In genomic region chr8:122331134-122331523, GRCm38 (mm10) we compare ENCODE assay signal across 10 mouse cellular contexts. TPM values are rescaled to one million over a fixed set of nuclear protein-coding genes. Genes with fewer than 3 reads are reported as not detected.
A peak's percentile ranks its signal among the peaks of the same experiment; 100 is the strongest.
DNase-seq lines count a peak whose midpoint lies in the region; ATAC-seq lines count a peak whose summit lies in the region.
"Had no signal": no experiment of that assay in that cellular context is flagged by ENCODE, and none has a peak within 500 bp of the region (broad histone marks: within the 10 kb centered on the region; RNA-seq: fewer than 3 reads in every experiment).

No protein-coding gene starts in this region.

- no peak overlapping the region for H3K4me2 ChIP-seq in lung, embryonic 15.5 days
- H3K4me2 ChIP-seq: embryonic facial prominence, embryonic 12.5 days had no signal

- H3K27me3 ChIP-seq in lung, embryonic 15.5 days: peaks cover 19% of the 10 kb centered on the region; the same call in 1 of the 2 replicates

- peaks cover 4% of the 10 kb centered on the region for H3K36me3 ChIP-seq in lung, embryonic 15.5 days

- H3K4me3 ChIP-seq in lung, embryonic 15.5 days: no peak overlapping the region
- H3K4me3 ChIP-seq: embryonic facial prominence, embryonic 12.5 days had no signal

- H3K27ac ChIP-seq in lung, embryonic 15.5 days: peak overlapping the region; percentile 71
- H3K27ac ChIP-seq: embryonic facial prominence, embryonic 12.5 days had no signal

- no peak overlapping the region for H3K9ac ChIP-seq in lung, embryonic 15.5 days
- H3K9ac ChIP-seq: embryonic facial prominence, embryonic 12.5 days had no signal

- DNase-seq in gastrocnemius, postnatal 10 days: peak; percentile 50
- no peak for DNase-seq in gastrocnemius, adult 18-20 months (ENCODE audit: low spot score)
- DNase-seq in heart, adult 11 months: peak; percentile 99
- peak; percentile 56 for DNase-seq in kidney, adult 18-20 months
- no peak for DNase-seq in embryo, embryonic 10 days (ENCODE audit: low spot score)

- WGBS in lung, embryonic 15.5 days: 36% methylated on average over 3 of the region's 3 CpGs

- peak; percentile 61 for ATAC-seq in lung, embryonic 15.5 days (ENCODE audit: borderline replicate concordance, extremely low read depth, low FRiP score, low TSS enrichment)
- ATAC-seq in erythroblast, adult 5-6 weeks (replicated peaks; ENCODE audit: low FRiP score, poor library complexity, severe bottlenecking): no peak
- no peak for ATAC-seq in inflammation-experienced regulatory T-cells, adult 6 months

- no peaks in the 10 kb centered on the region for H3K9me3 ChIP-seq in lung, embryonic 15.5 days
- H3K9me3 ChIP-seq: embryonic facial prominence, embryonic 12.5 days had no signal

- H3K4me1 ChIP-seq in lung, embryonic 15.5 days: peaks cover 42% of the 10 kb centered on the region

RNA-seq across cellular contexts. Expression of gene Trhr2, which starts 29.4 kb away (rescaled TPM):
- total RNA-seq in gastrocnemius, postnatal 10 days (2021): not detected
- total RNA-seq in gastrocnemius, adult 18-20 months (2021): not detected
- polyA plus RNA-seq in lung, embryonic 15.5 days (2015; fragmentation: Nextera tagmentation; extraction: Ambion mirVana): not detected in 2 replicates
- not detected in 2 replicates for total RNA-seq in erythroblast, adult 5-6 weeks (2015; ENCODE audit: low replicate concordance)
- not detected in 2 replicates for total RNA-seq in erythroblast, adult 5-6 weeks (2017; ENCODE audit: low replicate concordance)
- polyA plus RNA-seq in inflammation-experienced regulatory T-cells, adult 6 months (2017; shearing (Covaris generic)): not detected
- polyA plus RNA-seq: neural tube, embryonic 11.5 days had no signal

RNA-seq across cellular contexts. Expression of gene Zc3h18, which starts 45.3 kb away (rescaled TPM):
- total RNA-seq in gastrocnemius, postnatal 10 days (2021): 10 to 100 TPM; 23.7 to 27.8 TPM
- 10 to 100 TPM; 26.5 to 27.9 TPM for total RNA-seq in gastrocnemius, adult 18-20 months (2021)
- 53.3 and 55.1 TPM in 2 replicates for polyA plus RNA-seq in lung, embryonic 15.5 days (2015; fragmentation: Nextera tagmentation; extraction: Ambion mirVana)
- total RNA-seq in erythroblast, adult 5-6 weeks (2015; ENCODE audit: low replicate concordance): 10.8 and 14.2 TPM in 2 replicates
- 22.2 and 31.5 TPM in 2 replicates for total RNA-seq in erythroblast, adult 5-6 weeks (2017; ENCODE audit: low replicate concordance)
- 10 to 100 TPM; 12.0 to 16.0 (median 13.0) TPM for polyA plus RNA-seq in inflammation-experienced regulatory T-cells, adult 6 months (2017; shearing (Covaris generic))

RNA-seq across cellular contexts. Expression of gene Zfpm1, which starts 49.2 kb away (rescaled TPM):
- total RNA-seq in gastrocnemius, postnatal 10 days (2021): 10 to 100 TPM; 10.6 to 12.8 TPM
- 1 to 10 TPM; 6.6 to 7.5 TPM for total RNA-seq in gastrocnemius, adult 18-20 months (2021)
- polyA plus RNA-seq in lung, embryonic 15.5 days (2015; fragmentation: Nextera tagmentation; extraction: Ambion mirVana): 1.3 and 1.6 TPM in 2 replicates
- total RNA-seq in erythroblast, adult 5-6 weeks (2015; ENCODE audit: low replicate concordance): 54.2 and 55.4 TPM in 2 replicates
- total RNA-seq in erythroblast, adult 5-6 weeks (2017; ENCODE audit: low replicate concordance): 196 and 459 TPM in 2 replicates
- 1 to 10 TPM in 2 of 3 experiments, under 1 TPM in 1; 0.65 to 2.6 (median 1.3) TPM for polyA plus RNA-seq in inflammation-experienced regulatory T-cells, adult 6 months (2017; shearing (Covaris generic))

Comparison
In these comparisons a context has a peak if more than half of its experiments do, and no peak if none do; other contexts are left out.
1. DNase-seq: peak in gastrocnemius, postnatal 10 days (single experiment), heart, adult 11 months (single experiment) and kidney, adult 18-20 months (single experiment); none in gastrocnemius, adult 18-20 months (single experiment) and embryo, embryonic 10 days (single experiment).
2. RNA of gene Zfpm1, which starts 49.2 kb away (total RNA-seq): 54.2 to 459 TPM in erythroblast, adult 5-6 weeks; 10.6 to 12.8 TPM in gastrocnemius, postnatal 10 days and 6.6 to 7.5 TPM in gastrocnemius, adult 18-20 months; every median in the first group is over 4 times any median in the second.